Mouse (Mus musculus) stomach, postnatal 0 days (tissue): ENCODE results near the gene Lclat1.

Experiments
- CTCF ChIP-seq: IDR thresholded peaks from 2 replicates; pipeline ENCODE4 v1.5.1; 2016; ENCODE audit warnings: antibody characterized with exemption, low read depth, mild to moderate bottlenecking, moderate library complexity
- EP300 ChIP-seq: optimal IDR thresholded peaks from 2 replicates; pipeline ENCODE3; 2016; ENCODE audit warnings: antibody characterized with exemption

DNA sequence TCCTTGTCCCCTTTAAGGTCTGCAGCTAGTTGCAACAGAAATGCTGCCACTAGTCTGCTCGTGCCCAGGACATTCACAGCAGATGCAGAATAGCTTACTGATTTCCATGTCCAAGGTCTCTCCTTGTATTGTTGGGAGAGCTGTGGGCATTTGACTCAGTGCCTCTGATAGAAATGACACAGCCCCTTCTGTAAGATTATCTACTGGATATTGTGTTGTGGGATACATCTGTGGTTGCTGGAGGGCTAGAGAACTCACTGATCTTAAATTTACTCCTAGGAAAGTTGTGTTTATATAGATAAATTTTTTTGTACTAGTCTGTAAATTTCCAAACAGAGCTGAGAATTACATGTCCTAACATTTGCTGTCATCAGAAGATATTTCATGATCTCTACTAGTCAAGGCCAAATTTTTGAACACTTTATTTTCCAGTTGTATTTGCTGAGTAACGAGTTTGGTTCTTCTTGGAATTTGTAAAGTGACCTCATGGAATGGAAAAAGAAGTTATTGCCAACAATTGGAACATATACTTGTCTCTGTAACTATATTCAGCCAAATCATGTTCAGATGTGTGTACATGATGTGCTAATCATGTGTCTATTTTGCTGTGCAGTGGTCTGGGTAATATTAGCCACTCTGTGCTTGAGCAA is 87.4 kb downstream of the Lclat1 start:
- no peak for TF ChIP-seq EP300
- TF ChIP-seq CTCF = no peak
